Mouse (Mus musculus) heart, adult 2 months (tissue): ENCODE measurements around the gene Plcd1. TPM values are rescaled to one million over a fixed set of nuclear protein-coding genes. Genes with fewer than 3 reads are reported as not detected.
A peak's percentile ranks its signal among the peaks of the same experiment; 100 is the strongest.

Experiments used
- DNase-seq, 2 experiments: peaks; one replicate each; pipeline ENCODE4 v3.0.0; 2021
- H3K27ac ChIP-seq: fragments of 200-600 bp; 2 replicates; pipeline ENCODE4 v1.8.1; 2022
- H3K27me3 ChIP-seq: fragments of 200-500 bp; 2 replicates; pipeline ENCODE4 v1.6.1; 2012; ENCODE audit warnings: mild to moderate bottlenecking, low read length, inconsistent platforms, mixed read lengths; ENCODE audit not compliant: control insufficient read depth, insufficient read depth
- H3K36me3 ChIP-seq: fragments of 200-500 bp; 2 replicates; pipeline ENCODE4 v1.6.1; 2012; ENCODE audit warnings: low read length, inconsistent platforms; ENCODE audit not compliant: control insufficient read depth, insufficient read depth
- H3K4me1 ChIP-seq: fragments of 200-500 bp; 2 replicates; pipeline ENCODE4 v1.6.1; 2011; ENCODE audit warnings: low read length; ENCODE audit not compliant: control insufficient read depth, insufficient read depth
- H3K4me3 ChIP-seq: fragments of 200-600 bp; 2 replicates; pipeline ENCODE4 v1.8.1; 2022
- H3K79me2 ChIP-seq: fragments of 200-500 bp; replicated peaks from 2 replicates; pipeline ENCODE4 v1.6.1; 2012; ENCODE audit warnings: mild to moderate bottlenecking, inconsistent platforms, low read length, moderate library complexity, mixed read lengths; ENCODE audit not compliant: control insufficient read depth, insufficient read depth
- H3K9ac ChIP-seq: fragments of 200-500 bp; 2 replicates; pipeline ENCODE4 v1.6.1; 2012; ENCODE audit warnings: low read depth, mild to moderate bottlenecking, control low read depth, inconsistent platforms, low read length, mixed read lengths
- CTCF ChIP-seq: fragments of 200-600 bp; IDR thresholded peaks from 2 replicates; pipeline ENCODE4 v1.8.1; 2022; ENCODE audit warnings: antibody characterized with exemption, mild to moderate bottlenecking, moderate library complexity
- EP300 ChIP-seq: fragments of 200-500 bp; IDR thresholded peaks from 2 replicates; pipeline ENCODE4 v1.6.1; 2011; ENCODE audit warnings: low read depth, low read length, control low read depth; ENCODE audit not compliant: insufficient read depth
- POLR2A ChIP-seq: fragments of 200-500 bp; IDR thresholded peaks from 2 replicates; pipeline ENCODE4 v1.6.1; 2011; ENCODE audit warnings: mild to moderate bottlenecking, low read depth, low read length, control low read depth; ENCODE audit not compliant: insufficient read depth
- WGBS: fragments of 180-500 bp; shearing (Covaris S2); methylation state at CpG from one replicate; pipeline ENCODE4 v1.1.7; 2018; 5-methylcytosine and 5-hydroxymethylcytosine counted together
- intact Hi-C: fragments of 180-260 bp; cut with DNase I; formaldehyde crosslinking; loops from one replicate; pipeline ENCODE4 v1.15.1; 2025
- polyA plus RNA-seq: library from polyadenylated mRNA; depleted of rRNA; stranded (reverse); fragments of >200 nt; gene quantifications from 2 replicates; pipeline ENCODE4 v1.2.3, GENCODE M21; 2012
- total RNA-seq, 2 experiments: library from RNA; stranded (reverse); gene quantifications; 2 replicates each; pipeline ENCODE4 v1.2.3; 2021

The Plcd1 gene
- total and polyA plus RNA-seq, 3 experiments: 14.5 to 32.2 (median 16.6) TPM

DNA sequence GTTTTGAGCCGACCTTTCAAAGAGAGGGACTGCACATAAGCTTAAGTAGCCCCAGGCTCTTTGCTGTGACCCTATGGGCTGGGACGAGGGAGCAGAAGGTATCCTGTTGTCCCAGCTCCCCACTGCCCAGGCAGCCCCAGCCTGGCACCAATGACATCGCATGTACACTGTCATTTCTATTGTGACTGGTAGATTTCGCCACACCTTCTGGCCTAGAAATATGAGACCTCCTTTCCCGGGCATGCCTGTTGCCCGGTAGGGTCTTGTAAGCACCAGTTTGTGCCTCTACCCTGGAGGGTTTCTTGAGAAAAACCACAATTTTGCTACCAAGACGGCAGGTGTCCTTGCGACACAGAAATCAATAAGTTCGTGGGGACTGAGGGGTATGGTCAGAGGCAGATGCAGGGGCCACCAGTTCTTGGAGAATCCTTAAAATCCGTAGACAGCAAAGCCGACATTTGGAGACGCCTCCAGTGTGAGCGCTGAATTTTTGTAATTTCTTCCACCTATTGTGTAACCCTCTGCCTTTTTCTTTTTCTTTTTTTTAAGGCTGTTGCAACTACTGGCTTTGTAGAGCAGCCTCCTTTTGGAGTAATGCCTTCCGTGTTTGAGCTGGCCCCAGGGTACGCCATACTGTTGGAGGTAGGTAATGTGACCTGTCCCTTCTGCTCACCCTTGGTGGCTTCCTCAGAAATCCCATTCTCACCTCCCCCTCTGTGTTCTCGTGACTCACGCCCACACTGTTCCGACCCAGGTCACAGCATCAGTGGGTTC lies 29.5 kb upstream of the Plcd1 start:
- Histone ChIP-seq H3K4me1 (no peaks in the 10 kb centered on the region), H3K27me3 (no peaks in the 10 kb centered on the region), H3K27ac (no peak overlapping the region), H3K4me3 (no peak overlapping the region), H3K36me3 (no peaks in the 10 kb centered on the region), H3K9ac (no peak overlapping the region), H3K79me2 (no peaks in the 10 kb centered on the region)
- WGBS: 82% methylated on average over 18 of the region's 18 CpGs
- no peak for DNase-seq
- intact Hi-C loops: no loop called here
- TF ChIP-seq CTCF (no peak), POLR2A (no peak), EP300 (no peak)

DNA sequence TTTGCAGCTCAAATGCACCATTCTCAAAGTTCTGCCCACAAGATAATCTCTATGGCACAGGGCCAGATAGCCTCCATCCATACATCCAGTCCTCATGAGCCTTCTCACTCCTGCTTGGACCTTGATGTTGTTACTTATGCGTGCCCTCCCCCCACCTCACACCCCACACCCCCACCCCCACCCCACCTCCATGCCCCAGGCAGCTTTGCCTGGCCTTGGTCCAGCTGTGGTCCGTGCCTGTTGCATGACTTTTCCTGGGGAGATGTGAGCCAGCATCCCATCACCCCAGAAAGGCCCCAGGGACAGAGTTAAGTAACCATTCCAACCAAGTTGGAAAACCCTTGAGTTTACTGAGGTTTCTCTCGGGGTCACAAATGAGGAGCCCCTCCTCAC lies 26.9 kb upstream of the Plcd1 start:
- Histone ChIP-seq H3K4me1 (no peaks in the 10 kb centered on the region), H3K79me2 (no peaks in the 10 kb centered on the region), H3K36me3 (no peaks in the 10 kb centered on the region), H3K27ac (no peak overlapping the region), H3K9ac (no peak overlapping the region), H3K27me3 (no peaks in the 10 kb centered on the region), H3K4me3 (no peak overlapping the region)
- TF ChIP-seq EP300: no peak
- no peak for TF ChIP-seq CTCF
- TF ChIP-seq POLR2A: no peak
- WGBS: 60% methylated on average over 3 of the region's 3 CpGs
- no peak for DNase-seq
- intact Hi-C loops: no loop called here

DNA sequence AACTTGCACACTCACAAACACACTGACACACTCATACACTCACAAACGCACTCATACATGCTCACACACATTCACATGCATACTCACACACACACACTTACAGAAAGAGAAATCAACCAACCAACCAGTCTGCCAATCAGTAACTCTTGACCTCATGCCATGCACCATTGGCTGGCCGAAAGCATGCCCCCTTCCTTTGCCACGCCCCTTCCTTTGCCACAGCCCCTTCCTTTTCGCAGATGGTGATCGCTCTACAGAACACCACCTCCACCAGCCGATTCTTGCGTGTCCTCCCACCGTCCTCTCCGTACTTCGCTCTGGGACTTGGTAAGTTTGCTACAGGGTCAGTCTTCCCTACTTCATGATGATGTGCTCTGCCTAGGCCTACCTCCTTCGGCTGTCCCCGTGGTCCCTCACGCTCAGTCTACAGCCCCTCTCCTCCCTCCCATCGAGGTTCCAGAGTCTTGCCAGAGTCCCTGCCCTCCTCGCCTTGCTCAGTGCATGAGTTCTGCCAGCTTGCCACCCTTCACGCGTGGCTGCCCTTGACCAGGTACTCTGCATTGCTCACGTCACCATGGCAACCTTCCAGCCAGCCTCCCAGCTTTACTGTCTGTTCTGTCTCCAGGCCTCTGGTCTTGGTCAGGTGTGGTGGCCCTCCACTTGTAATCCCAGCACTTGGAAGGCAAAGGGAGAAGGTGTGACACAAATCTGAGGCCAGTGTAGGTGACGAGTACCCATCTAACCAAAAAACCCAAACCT lies 26.3 kb upstream of the Plcd1 start:
- Histone ChIP-seq H3K36me3 (no peaks in the 10 kb centered on the region), H3K27me3 (no peaks in the 10 kb centered on the region), H3K4me3 (no peak overlapping the region), H3K9ac (no peak overlapping the region), H3K4me1 (no peaks in the 10 kb centered on the region), H3K27ac (no peak overlapping the region), H3K79me2 (no peaks in the 10 kb centered on the region)
- 88% methylated on average over 19 of the region's 19 CpGs for WGBS
- no peak for DNase-seq
- intact Hi-C loops: loop anchor here (5.0 kb wide), 1 partner anchor 178 kb away; no protein-coding TSS in a partner anchor
- TF ChIP-seq POLR2A (no peak), CTCF (no peak), EP300 (no peak)

- 81% methylated on average over 17 of the region's 17 CpGs for WGBS
- no peak for DNase-seq
- Histone ChIP-seq H3K9ac (no peak overlapping the region), H3K27ac (no peak overlapping the region), H3K4me1 (no peaks in the 10 kb centered on the region), H3K4me3 (no peak overlapping the region), H3K27me3 (no peaks in the 10 kb centered on the region), H3K79me2 (no peaks in the 10 kb centered on the region), H3K36me3 (no peaks in the 10 kb centered on the region)
- intact Hi-C loops: loop anchor here (5.0 kb wide), 1 partner anchor 182 kb away; no protein-coding TSS in a partner anchor
- TF ChIP-seq CTCF (no peak), POLR2A (no peak), EP300 (no peak)
Observed at GRCm38 (mm10) chr9:119114911-119115310, 21.6 kb upstream of the Plcd1 start.

- peak in 1 of 2 experiments; percentile 14 for DNase-seq
- no peaks in the 10 kb centered on the region for H3K79me2 ChIP-seq
- no peaks in the 10 kb centered on the region for H3K4me1 ChIP-seq
- no peaks in the 10 kb centered on the region for H3K27me3 ChIP-seq
- no peak overlapping the region for H3K4me3 ChIP-seq
- intact Hi-C loops: no loop called here
- no peaks in the 10 kb centered on the region for H3K36me3 ChIP-seq
- no peak overlapping the region for H3K9ac ChIP-seq
- no peak overlapping the region for H3K27ac ChIP-seq
- WGBS: 59% methylated on average over 3 of the region's 3 CpGs
- TF ChIP-seq POLR2A (no peak), CTCF (no peak), EP300 (no peak)
Observed at GRCm38 (mm10) chr9:119110640-119111039, 17.3 kb upstream of the Plcd1 start.

GRCm38 (mm10) chr9:119109685-119110353 lies 16.5 kb upstream of the Plcd1 start:
- Histone ChIP-seq H3K4me1 (no peaks in the 10 kb centered on the region), H3K27me3 (no peaks in the 10 kb centered on the region), H3K4me3 (no peak overlapping the region), H3K79me2 (no peaks in the 10 kb centered on the region), H3K36me3 (no peaks in the 10 kb centered on the region), H3K9ac (no peak overlapping the region), H3K27ac (no peak overlapping the region)
- intact Hi-C loops: loop anchor here (10.0 kb wide), 1 partner anchor 235 kb away; the partner anchor contains the start of gene Myd88
- DNase-seq: no peak
- TF ChIP-seq CTCF (no peak), EP300 (no peak), POLR2A (no peak)
- WGBS: 72% methylated on average over 12 of the region's 12 CpGs
